Mouse (Mus musculus) left cerebral cortex, postnatal 4 days (tissue): ENCODE measurements around the gene Smtn. TPM values are rescaled to one million over a fixed set of nuclear protein-coding genes. Genes with fewer than 3 reads are reported as not detected.

ENCODE experiments used
- DNase-seq: peaks from one replicate; pipeline ENCODE4 v3.0.0-alpha.2; 2022
- intact Hi-C: fragments of 180-260 bp; cut with DNase I; formaldehyde crosslinking; loops from one replicate; pipeline ENCODE4 v1.15.1; 2025
- total RNA-seq, 2 experiments: library from RNA; stranded (reverse); gene quantifications; 2 replicates each; pipeline ENCODE4 v1.2.3; 2021

Smtn gene
- total RNA-seq, 2 experiments from 2014 or later = 15.0 to 17.6 TPM

- peak; percentile 67 for DNase-seq
- intact Hi-C loops = loop anchor here (10.0 kb wide), 1 partner anchor 131 kb away; no protein-coding TSS in a partner anchor
These were observed 24.8 kb downstream of the Smtn start for GRCm38 (mm10) chr11:3515637-3516036.

DNA sequence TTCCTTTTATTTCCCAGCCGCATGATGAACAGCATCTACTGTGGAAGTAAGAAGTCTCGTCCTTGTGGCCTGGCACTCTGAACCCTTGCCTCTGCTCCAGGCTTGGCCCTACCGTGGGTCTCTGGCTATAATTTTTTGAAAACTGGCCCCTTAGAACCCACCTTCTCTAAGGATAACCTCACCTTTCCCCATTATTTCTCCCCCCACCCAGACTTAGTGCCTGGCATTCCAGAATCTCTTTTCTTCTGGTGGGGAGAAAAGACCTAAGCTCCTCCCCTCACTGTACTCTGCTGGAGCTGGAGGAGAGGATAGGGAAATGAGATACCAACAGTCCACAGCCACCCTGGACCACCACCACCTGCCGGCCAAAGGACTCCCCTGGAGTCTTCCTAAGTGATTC is 25.2 kb downstream of the Smtn start:
- intact Hi-C loops = loop anchor here (10.0 kb wide), 1 partner anchor 130 kb away; no protein-coding TSS in a partner anchor
- no peak for DNase-seq

DNA sequence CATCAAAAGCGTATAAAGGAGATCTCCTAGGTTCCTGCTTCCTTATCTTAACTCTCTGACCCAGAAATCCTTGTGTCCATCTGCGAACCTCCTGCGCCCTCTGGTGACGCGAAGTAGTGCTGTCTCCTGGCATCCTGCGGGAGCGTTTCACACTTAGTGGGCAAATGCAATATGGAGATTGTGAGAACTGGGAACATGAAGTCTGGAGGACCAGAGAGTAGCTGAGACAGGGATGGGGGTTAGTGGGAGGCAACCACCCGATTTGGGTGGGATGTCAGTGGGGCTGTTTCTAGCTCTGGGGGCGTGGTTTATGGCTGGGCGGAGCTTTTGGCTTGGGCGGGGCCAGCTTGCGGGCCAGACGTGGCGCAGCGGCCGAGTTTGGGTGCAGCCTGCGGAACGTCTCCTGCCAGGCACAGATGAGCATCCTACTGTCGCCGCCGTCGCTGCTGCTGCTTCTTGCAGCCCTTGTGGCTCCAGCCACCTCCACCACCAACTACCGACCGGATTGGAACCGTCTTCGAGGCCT is 25.8 kb downstream of the Smtn start, which contains the start of gene Selenom:
Selenom (plus strand) TSS at position 156 of the 526 bp plus-strand sequence.
- peak; percentile 92 for DNase-seq
- intact Hi-C loops = loop anchor here (5.0 to 10.0 kb wide), 2 partner anchors 42 to 130 kb away; no protein-coding TSS in a partner anchor

DNA sequence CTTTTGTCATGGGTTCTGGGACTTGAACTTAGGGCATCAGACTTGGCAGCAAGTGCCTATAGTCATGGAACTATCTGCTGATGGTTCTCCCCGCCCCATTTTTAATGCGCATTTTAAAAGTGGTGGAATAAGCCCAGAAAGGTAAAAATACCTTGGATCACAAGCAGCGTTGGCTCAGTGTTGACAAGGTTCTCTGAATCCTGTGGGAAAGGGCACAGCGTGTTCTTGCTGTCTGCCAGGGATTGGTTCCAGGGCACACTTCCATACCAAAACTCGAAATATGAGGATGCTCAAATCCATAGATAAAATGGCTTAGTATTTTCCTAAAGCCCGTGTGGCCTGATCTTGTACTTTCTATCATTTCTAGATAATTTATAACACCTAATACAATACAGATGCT is 27.1 kb downstream of the Smtn start:
- DNase-seq = no peak
- intact Hi-C loops = loop anchor here (5.0 to 10.0 kb wide), 2 partner anchors 41 to 128 kb away; no protein-coding TSS in a partner anchor

- DNase-seq = no peak
- intact Hi-C loops = loop anchor here (5.0 to 10.0 kb wide), 2 partner anchors 38 to 126 kb away; no protein-coding TSS in a partner anchor
These were observed 30.1 kb downstream of the Smtn start for GRCm38 (mm10) chr11:3510321-3510720.

- intact Hi-C loops = loop anchor here (5.0 to 10.0 kb wide), 2 partner anchors 37 to 125 kb away; no protein-coding TSS in a partner anchor
These were observed 31.0 kb downstream of the Smtn start for GRCm38 (mm10) chr11:3509181-3510085.

GRCm38 (mm10) chr11:3508226-3508625 is 32.2 kb downstream of the Smtn start:
- intact Hi-C loops = no loop called here
- DNase-seq = no peak

More at GRCm38 (mm10) chr11:3509181-3510085, 31.0 kb downstream of the Smtn start:
- no peak for DNase-seq

GRCm38 (mm10) chr11:3503755-3504693 is 36.4 kb downstream of the Smtn start:
- intact Hi-C loops = no loop called here
- DNase-seq = no peak

DNA sequence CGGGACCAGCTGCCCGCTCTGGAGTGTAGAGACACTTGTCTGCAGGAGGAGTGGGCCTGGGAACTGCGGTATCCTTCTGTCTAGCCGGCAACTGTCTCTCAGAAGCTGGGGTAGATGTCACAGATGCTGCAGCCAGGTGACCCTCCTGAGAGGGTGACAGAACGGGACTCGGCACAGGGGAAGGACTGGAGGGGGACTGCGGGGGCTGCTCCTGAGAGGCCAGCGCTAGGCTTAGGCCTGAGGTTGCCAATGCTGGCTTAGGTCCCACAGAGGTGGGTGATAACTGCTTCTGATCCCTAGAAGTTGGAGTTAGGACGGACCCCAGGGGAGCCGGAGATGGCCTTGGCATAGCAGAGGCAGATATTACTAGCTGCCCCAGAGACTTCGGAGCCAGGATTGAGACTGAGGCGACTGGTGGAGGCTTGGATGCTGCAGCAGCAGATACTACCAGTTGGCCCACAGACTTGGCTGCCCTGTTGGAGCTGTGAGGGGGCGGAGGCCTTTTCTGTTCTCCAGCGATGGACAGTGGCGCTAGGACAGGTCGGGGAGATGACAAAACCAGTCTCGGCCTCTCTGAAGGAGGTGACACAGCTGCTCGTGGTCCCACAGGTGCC is 37.8 kb downstream of the Smtn start:
- intact Hi-C loops = no loop called here
- no peak for DNase-seq

DNA sequence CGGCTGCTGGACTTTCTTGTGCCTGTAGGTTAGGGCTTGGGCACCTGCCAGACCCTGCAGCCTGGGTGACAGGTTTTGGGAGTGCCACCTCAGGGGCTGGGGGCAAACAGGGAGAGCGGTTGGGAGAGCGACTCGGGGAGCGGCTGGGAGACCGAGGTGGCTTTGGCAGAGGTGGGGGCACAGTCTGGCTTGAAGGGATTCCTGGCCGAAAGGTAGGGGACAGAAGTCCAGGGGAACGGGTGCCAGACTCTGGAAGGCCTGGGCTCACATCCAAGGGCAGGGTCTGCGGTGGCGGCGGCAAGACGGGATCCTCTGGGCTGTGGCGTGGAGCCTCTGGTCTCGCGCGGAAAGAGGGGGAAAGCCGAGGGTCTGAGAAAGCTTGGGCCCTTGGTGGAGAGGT is 38.4 kb downstream of the Smtn start:
- intact Hi-C loops = no loop called here

GRCm38 (mm10) chr11:3497296-3497695 is 43.1 kb downstream of the Smtn start:
- DNase-seq = no peak
- intact Hi-C loops = no loop called here

More for the DNA sequence above, 38.4 kb downstream of the Smtn start:
- no peak for DNase-seq

- intact Hi-C loops = no loop called here
These were observed 43.7 kb downstream of the Smtn start for GRCm38 (mm10) chr11:3496756-3497155.

DNA sequence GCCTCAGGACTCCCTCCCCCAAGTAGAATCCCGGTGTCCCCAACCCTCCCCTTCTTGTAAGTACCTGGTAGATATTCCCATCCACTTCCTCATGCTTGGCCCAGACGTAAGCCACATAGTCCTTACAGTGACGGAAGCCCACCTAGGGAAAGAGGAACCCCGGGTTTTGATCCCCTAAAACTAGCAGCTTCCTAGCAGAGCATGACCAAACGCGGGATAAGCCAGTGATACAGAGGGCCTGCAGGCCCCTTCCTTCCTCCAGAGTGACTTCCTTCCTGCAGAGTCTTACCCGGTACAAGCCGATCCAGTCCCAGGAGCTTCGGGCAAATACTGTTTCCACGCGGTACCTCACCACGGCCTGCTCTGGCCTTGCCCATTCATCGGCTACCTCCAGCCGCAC is 44.9 kb downstream of the Smtn start:
- intact Hi-C loops = no loop called here
- DNase-seq = no peak

More at GRCm38 (mm10) chr11:3496756-3497155, 43.7 kb downstream of the Smtn start:
- no peak for DNase-seq

DNA sequence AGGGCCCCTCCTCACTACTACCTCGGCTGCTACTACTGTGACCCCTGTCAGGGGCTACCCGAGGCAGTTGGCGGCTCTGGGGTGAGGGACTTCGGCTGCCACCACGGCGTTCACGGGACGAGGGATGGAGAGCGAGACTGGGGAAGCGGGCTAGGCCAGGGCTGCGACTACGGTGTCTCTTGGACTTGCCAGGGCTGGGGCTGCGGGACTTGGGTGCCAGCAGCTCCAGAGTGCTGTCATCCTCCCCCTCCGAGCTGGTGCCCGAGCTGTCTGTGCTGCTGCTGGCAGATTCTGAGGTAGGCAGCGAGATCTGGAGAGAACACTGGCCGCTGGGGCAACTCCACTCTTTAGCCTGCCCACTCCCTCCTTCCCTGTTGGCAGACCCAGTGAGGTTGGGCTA is 45.6 kb downstream of the Smtn start:
- DNase-seq = no peak
- intact Hi-C loops = no loop called here

DNA sequence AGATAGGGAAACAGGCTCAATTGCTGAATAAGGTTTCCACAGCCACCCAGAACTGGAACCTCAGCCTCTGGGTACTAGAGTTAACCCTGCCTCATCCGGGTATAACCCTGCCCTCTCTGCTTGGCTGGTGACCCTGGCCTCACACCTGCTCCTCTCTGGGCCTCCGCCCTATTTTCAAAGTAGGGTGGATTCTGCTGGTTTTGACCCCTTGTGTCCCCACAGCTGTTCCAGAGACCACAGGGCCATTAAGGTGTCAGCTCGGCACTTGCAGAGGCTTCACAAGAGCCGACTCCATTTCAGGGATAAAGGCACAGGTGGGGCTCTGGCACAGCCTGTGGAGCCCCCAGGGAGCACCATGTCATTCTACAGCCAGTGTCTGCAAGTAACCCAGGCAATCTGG is 47.7 kb downstream of the Smtn start:
- intact Hi-C loops = no loop called here
- no peak for DNase-seq

GRCm38 (mm10) chr11:3489036-3489435 is 51.4 kb downstream of the Smtn start:
- DNase-seq = no peak
- intact Hi-C loops = no loop called here

DNA sequence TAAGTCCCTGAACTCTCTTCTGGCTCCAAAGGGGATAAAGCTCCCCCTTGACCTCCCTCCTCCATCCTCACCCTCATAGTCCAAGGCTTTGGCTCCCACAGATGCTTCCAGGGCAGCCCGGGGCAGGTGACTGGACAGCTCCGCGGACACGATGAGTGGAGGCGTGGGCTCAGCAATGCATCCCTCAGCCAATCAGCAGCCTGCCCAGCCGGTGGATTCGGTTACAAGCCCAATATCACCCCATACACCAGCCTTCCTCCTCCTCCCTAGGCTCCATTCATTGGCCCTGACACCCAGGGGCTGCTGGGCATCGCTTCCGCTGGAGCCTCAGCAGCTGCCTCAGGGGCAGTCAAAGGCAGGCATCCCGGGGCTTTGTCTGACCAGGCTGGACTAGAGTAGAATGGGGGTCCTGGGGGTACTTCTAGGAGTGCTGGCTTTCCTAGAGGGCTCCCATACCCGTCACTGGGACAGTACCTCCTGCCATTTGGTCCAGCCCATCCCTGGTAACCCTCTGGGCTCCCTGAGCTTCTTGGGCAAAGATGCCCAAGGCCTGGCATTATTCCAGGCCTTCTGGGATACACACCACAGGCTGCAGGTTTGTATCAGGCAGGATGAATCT is 52.4 kb downstream of the Smtn start, which contains the start of gene Pla2g3:
Pla2g3 (plus strand) TSS at position 333 of the 619 bp plus-strand sequence.
- intact Hi-C loops = no loop called here
- DNase-seq = peak; percentile 21

GRCm38 (mm10) chr11:3486349-3486748 is 54.1 kb downstream of the Smtn start:
- DNase-seq = no peak
- intact Hi-C loops = no loop called here

GRCm38 (mm10) chr11:3483980-3484642 is 56.3 kb downstream of the Smtn start:
- peak; percentile 33 for DNase-seq
- intact Hi-C loops = no loop called here
